Mouse (Mus musculus) lung, postnatal 4 days (tissue): ENCODE measurements at regions not wholly inside any gene's neighbourhood (a gene's known extent, or its start where the extent isn't known, plus 50 kb on each side); places are given as distances from the start of the nearest gene placed in this dataset.
A peak's percentile ranks its signal among the peaks of the same experiment; 100 is the strongest.

Experiments used
- DNase-seq, 2 experiments: peaks; one replicate each; pipeline ENCODE4 v3.0.0; 2021

GRCm38 (mm10) chr14:80789131-80789530 lies 805.2 kb downstream of the Olfm4 start:
- no peak for DNase-seq

GRCm38 (mm10) chr14:80799370-80799959 lies 815.6 kb downstream of the Olfm4 start:
- DNase-seq, result no peak

- no peak for DNase-seq
Observed at GRCm38 (mm10) chr14:80830476-80830875, 846.6 kb downstream of the Olfm4 start.

- DNase-seq, result no peak
Observed at GRCm38 (mm10) chr14:80844550-80844949, 860.7 kb downstream of the Olfm4 start.

- DNase-seq, result peak; percentile 51 to 64
Observed at GRCm38 (mm10) chr14:80845576-80846269, 861.8 kb downstream of the Olfm4 start.

- DNase-seq, result peak in 1 of 2 experiments; percentile 17
Observed at GRCm38 (mm10) chr14:80846420-80847083, 862.7 kb downstream of the Olfm4 start.
